Mouse (Mus musculus) heart, postnatal 25 days (tissue): Measurements from ENCODE around the gene Snx15. TPM values are rescaled to one million over a fixed set of nuclear protein-coding genes. Genes with fewer than 3 reads are reported as not detected.
"Not testable (repeated sequence)": the region's sequence is repeated elsewhere in the genome, so short reads cannot be mapped to it uniquely, and the experiment has no call there.

ENCODE experiments used
- DNase-seq: peaks from one replicate; pipeline ENCODE4 v3.0.0; 2022; ENCODE audit warnings: low spot score
- intact Hi-C: fragments of 180-260 bp; cut with DNase I; formaldehyde crosslinking; loops from one replicate; pipeline ENCODE4 v1.15.1; 2025
- total RNA-seq, 2 experiments: library from RNA; stranded (reverse); gene quantifications; 2 replicates each; pipeline ENCODE4 v1.2.3; 2021

Gene Snx15
- total RNA-seq, result 10 to 100 TPM; 13.7 to 15.1 TPM

DNA sequence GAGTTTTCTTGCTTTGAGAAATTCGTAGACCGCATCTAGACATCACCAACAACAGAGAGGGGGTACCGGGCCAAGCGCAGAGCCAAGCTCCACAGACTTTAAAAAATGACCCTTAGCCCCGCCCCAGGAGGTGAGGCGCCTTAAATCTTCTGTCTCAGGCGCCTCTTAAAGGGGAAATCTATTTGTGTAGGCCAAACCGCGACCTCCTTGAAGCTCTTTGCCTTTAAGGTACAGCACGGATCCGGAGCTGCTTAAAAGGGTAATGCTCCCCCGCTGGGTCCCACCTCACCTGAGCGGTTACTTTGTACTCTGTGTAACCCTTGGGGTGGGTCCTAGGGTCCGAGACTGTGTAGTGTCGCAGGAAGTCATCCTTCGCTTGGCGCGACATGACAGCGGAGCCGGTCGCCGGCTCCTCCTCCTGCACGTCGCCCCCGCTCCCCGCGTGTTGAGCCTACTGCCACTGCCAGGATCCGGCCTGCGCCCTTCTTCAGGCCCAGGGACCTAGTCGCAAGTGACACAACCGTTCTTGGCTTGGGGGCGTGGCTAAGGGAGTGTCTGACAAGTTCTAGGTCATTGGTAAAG is at the start of gene Snx15:
Snx15 (minus strand) TSS at position 545 of the 582 bp plus-strand sequence.
- peak; percentile 92 for DNase-seq
- intact Hi-C loops, result loop anchor here (10.0 kb wide), 1 partner anchor 207 kb away; the partner anchor contains the start of gene Men1

DNA sequence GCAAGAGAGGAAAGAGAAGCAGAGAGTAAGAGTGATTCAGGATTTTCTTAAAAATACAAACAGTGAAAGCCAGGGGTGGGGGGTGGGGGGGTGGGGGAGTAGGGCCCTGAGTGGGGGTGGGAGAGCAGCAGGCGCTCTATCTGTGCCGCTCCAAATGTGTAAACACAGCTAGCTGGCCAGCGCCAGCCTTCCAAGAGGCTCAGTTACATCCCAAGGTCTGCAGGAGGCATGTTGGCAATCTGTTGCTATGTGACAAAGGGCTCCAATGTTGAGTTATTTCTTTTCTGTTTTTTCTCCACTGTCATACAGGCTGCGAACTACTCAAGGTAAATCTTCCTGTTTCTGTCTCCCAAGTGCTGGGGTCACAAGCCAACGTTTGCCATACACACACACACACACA is 46.7 kb upstream of the Snx15 start:
- intact Hi-C loops, result no loop called here

DNA sequence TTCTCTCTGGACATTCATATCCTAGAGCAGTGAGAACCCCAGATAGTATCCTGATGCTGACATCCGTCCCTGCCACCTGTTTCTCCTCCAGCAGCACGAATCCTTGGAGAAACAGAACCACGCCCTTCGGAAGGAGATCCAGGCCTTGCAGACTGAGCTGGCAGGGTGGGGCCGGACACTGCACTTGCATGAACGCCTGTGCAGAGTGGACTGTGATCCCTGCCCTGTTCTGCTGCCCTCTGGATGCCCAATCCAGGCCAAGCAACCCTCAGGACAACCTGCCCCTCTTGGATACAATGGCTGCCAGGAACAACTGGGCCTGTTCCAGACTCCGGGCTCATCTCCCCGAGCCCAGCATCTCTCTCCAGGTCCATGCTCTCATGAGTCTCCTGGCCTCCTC is 43.1 kb upstream of the Snx15 start:
- DNase-seq, result no peak
- intact Hi-C loops, result no loop called here

More for the DNA sequence above, 46.7 kb upstream of the Snx15 start:
- no peak for DNase-seq

DNA sequence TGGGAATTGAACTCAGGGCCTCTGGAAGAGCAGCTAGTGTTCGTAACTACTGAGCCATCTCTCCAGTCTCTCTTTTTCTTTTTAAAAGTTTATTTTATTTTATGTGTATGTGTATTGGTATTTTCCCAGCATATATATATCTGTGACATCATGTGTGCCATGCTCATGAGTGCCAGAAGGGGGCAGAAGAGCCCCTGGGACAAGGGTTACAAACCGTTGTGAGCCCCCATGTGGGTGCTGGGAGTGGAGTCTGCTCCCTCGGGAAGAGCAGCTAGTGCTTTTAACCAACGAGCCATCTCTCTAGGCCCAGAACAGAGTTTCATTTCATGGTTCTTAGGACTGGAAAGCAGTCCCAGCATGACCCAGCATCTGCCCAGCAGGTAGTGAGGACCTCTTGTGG is 38.6 kb upstream of the Snx15 start:
- intact Hi-C loops, result no loop called here
- no peak for DNase-seq

DNA sequence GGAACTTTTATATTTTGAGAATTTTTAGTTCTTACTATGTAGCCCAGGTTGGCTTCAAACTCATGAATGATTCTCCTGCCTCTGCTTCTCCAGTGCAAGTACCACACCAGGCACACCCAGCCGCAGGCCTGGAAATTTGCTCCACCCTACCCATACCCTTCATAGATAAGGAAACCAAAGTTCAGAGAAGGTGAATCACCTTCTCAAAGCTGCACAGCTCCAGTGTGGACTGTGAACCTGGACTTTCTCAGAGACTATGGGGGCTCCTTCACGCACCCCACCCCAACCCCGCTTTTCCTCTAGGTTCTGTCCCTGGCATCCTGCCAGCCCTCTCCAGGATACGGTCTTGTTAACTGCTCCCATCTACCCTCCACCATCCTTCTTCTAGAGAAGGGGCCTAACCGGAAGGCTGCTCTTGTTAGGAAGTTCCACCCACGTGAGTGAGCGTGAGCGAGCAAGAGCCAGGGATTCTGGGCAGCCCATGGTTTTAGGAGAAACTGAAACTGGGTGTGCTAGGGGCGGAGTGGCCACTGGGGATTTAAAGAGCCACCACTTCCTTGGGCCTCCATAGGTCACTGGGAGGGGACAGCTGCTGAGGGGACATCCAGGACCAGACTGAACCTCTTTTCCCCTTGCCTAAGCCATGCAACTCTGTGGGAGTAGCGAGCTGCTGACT is 35.9 kb upstream of the Snx15 start:
- peak; percentile 14 for DNase-seq
- intact Hi-C loops, result no loop called here

DNA sequence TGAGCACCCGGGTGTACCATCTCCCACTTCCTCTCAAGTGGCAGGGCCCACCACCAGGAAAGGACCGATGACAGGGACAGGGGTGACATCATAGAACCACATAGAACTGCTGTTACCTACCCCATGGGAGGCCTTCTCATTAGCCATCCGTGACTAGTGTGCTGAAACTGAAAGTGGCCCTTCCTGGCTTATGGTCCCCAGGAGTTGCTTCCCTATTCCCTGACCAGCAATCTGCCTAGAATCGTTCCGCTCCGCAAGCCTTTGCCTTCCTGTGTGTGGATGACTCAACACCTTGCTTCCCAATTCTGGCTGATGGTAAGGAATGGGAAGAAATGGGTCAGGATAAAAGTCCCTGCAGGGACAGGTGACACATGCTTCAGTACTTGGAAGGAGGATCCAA is 29.1 kb upstream of the Snx15 start:
- DNase-seq, result no peak
- intact Hi-C loops, result no loop called here

DNA sequence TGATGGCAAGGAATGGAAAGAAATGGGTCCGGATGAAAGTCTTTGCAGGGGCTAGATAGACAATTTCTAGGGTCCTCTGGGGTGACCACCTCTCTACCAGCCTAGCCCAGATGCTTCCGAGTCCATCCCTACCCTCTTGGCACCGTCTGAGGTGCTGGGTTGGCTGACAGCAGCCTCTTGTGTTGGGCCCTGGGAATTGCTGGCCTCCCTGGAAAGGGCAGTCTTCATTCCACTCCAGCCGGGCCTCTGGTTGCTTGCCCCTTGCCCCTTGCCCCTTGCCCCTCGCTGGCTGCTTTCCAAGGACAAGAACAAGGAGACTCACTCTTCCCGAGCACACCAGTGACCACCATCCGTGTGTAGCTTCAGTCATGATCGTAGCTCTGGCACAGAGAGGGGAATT is 28.3 kb upstream of the Snx15 start:
- DNase-seq, result no peak
- intact Hi-C loops, result no loop called here

DNA sequence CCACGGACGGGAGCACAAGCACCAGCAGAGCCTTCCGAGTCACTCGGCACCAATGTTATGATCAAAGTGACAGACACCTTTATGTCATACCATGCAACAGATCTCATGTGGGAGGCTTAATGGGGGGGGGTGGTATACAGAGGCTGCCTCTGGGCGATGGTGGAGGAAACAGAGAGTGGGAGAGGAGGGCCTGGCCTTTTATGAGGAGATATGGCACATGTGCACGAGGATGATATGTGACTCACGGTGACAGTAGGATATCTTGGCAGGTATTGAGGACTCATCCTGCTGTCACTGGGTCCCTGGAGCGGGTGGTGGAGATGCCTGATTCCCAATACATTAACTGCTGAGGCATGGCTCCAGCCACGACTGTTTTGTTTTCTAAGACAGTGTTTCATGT is 27.1 kb upstream of the Snx15 start:
- intact Hi-C loops, result no loop called here
- DNase-seq, result no peak

DNA sequence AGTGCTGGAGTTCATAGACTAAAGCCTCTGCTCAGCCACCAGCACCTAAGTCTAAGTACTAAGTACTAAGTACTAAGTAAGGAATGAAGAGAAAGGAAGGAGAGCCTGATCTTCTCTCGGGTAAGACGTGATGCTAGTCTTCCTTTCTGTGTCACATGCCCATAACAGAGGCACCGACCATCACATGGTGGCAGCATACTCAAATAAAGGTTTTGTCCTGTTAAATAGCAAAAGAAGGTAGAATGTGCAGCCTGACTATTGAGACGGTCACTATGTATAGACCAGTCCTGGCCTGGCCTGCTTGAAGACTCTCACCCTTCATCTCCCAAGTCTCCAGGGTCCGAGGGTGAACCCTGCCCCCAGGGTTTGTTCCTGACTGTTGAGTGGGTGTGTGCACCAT is 16.7 kb upstream of the Snx15 start:
- DNase-seq, result no peak
- intact Hi-C loops, result loop anchor here (5.0 kb wide), 1 partner anchor 92 kb away; the partner anchor contains the start of gene Ppp2r5b

DNA sequence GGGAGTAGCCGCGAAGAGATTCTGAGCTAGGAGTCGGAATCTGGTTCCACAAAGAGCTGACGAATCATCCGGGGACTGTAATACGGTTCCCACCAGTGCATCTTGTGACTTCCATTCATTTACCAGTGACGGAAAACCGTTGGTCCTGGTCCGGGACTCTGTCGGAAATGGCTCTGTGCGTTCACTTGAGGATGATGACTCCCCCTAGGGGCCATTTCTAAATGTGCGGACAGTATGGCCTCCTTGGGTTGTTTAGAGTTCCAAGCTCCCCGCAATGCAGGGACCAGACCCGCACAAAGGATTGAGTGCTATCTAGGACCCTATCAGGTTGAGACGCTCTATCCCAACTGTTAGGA is 13.3 kb upstream of the Snx15 start, which contains the start of gene Arl2:
Arl2 (minus strand) TSS at position 155 of the 356 bp plus-strand sequence.
- DNase-seq, result peak; percentile 26
- intact Hi-C loops, result loop anchor here (5.0 kb wide), 1 partner anchor 96 kb away; the partner anchor contains the start of gene Ppp2r5b

DNA sequence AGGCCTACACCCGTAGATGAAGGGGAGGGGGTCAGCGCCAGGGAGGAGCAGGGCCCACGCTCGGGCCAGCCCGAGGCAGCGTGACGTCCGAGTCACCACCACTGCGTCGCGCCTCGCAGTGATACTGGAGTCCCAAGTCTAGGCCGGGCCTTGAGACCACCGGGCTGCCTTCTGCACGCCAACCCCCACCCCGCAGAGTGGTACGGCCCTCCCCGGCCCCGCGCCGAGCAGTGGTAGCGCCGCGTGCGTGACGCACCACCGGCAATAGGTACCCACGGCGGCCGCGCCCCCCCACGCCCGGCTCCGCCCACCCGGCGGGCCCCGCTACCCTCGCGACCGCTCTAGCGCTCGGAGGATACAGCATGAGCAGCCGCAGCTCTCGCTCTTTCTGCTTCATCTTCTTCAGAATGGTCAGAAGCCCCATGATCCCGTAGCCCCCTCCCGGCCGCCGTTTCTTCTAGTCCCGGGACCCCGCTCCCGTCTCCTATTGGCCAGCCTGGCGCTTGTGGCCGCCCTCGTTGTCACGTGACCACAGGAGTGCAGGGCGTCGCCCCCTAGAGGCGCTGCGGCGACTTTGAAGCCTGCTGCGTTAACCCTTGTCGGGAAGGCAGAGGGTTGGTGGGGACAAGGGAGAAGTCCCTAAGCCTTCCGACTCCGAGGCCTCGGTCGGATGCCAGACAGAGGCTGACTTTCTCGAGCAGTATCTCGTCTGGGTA is 12.7 kb upstream of the Snx15 start, which contains the start of gene Batf2:
Batf2 (plus strand) TSS at position 306 of the 716 bp plus-strand sequence.
- DNase-seq, result peak; percentile 83
- intact Hi-C loops, result loop anchor here (5.0 kb wide), 1 partner anchor 96 kb away; the partner anchor contains the start of gene Ppp2r5b

DNA sequence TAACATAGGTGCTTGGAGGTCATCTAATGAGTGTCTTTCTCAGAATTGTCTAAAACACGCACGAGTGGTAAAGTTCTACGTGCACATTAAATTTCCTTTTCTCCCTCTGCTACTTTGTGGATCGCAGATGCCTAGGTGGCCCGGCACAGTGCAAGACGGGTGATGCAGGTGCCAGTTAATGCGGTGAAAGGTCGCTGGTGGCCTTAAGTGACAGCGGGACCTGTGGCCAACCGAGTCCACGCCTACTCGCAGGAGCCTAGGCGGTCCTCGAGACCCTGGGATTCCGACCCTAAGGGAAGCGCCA is 12.2 kb upstream of the Snx15 start:
- no peak for DNase-seq
- intact Hi-C loops, result loop anchor here (5.0 kb wide), 1 partner anchor 97 kb away; the partner anchor contains the start of gene Ppp2r5b

DNA sequence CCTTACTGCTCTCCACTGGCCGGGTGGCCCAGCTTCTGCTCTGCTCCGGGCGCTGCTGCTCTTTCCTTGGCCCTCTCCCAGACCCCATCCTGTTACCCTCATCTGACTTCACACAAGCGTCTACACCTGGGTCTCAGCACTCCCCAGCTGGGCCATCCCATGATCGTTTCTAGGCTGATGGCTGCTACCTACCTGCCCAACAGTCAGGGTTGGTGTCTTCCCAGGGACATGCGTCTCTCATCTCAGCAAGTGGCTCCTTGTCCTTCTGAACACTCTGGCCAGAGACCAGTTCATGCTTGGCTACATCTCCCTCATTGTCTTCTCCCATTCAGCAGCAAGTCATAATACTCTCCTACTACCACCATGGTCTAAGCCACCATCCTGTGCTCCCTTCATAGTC is 11.6 kb upstream of the Snx15 start:
- intact Hi-C loops, result loop anchor here (5.0 kb wide), 1 partner anchor 98 kb away; the partner anchor contains the start of gene Ppp2r5b
- no peak for DNase-seq

DNA sequence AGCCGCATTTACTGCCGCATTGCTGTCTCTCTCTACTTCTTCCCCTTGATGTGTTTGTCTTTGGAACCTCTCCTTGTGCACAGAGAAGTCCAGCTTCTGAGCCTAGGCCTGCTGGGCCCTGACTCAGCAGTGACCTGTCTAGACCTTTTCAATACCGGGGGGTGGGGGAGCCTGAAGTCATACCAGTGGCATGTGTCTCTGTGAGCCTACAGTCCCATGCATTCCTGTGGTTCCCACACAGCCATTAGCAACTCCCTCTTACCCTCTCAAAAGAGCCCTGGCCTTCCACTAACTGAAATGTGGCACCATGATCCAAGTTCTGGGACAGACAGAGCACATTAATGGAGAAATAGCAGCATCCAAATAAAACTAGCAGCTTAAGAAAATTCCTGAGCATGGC is 8.3 kb upstream of the Snx15 start:
- intact Hi-C loops, result no loop called here
- DNase-seq, result no peak

DNA sequence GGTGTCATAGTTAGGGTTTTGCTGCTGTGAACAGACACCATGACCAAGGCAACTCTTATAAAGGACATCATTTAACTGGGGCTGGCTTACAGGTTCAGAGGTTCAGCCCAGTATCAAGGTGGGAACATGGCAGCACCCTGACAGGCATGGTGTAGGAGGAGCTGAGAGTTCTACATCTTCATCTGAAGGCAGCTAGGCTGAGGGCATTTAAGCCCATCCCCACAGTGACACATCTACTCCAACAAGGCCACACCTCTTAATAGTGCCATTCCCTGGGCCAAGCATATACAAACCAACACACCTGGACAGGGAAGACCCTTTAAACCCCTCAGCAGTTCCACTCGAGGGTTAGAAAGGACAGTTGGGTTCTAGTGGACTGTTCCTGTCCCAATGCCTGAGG is 5.1 kb upstream of the Snx15 start:
- intact Hi-C loops, DNase-seq: not testable (repeated sequence)

DNA sequence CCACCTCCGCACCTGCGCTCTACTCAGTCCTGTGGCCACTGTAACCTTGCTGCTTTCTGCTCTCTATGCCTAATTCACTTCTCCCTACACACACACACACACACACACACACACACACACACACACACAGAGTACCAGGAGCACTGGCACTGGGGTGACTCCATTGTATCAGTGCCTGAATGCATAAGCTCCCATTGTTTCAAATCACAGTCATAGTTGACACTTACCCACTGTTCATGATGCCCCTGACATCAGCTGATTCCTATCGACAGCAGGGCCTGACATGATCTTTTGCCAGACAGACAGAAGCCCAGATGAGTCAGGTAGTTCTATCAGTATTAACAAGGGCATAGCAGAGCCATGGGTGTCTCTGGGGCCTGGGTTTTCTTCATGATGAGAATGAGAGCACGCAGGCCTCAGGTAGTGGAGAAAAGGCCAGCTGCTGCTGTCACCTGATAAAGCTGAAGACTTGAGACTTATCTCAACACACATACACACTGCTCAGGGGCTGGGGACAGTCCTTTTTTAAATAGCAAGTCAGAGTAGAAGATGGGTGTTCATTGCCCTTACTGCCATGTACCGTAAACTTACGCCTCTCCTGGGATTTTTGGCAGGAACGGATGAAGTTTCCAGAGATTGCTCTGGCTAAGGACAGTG is 4.2 kb upstream of the Snx15 start:
- no peak for DNase-seq
- intact Hi-C loops, result no loop called here

DNA sequence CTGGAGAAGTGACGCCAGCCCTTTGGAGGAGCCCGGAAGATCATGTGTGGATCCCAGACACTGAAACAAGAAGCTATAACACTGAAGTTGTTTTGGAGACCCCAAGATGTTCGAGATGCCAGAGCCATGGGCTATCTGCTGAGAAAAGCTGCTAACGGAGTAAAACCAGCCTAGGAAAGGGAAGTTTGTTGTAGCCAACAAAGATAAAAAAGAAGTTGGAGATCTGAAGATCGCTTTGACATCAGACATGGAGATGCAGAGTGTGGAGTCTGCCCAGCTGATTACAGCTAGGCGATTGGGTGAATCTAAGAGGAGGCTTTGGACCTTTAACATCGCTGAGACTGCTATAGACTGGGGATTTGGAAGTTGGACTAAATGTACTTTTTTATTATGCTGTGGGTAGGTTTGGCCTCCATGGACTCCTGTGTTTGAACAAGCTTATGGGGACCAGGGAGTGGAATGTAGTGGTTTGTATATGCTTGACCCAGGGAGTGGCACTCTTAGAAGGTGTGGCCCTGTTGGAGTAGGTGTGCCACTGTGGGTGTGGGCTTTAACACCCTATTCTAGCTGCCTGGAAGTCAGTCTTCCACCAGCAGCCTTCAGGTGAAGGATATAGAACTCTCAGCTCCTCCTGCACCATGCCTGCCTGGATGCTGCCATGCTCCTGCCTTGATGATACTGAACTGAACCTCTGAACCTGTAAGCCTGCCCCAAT is 2.5 kb upstream of the Snx15 start:
- intact Hi-C loops, DNase-seq: not testable (repeated sequence)

DNA sequence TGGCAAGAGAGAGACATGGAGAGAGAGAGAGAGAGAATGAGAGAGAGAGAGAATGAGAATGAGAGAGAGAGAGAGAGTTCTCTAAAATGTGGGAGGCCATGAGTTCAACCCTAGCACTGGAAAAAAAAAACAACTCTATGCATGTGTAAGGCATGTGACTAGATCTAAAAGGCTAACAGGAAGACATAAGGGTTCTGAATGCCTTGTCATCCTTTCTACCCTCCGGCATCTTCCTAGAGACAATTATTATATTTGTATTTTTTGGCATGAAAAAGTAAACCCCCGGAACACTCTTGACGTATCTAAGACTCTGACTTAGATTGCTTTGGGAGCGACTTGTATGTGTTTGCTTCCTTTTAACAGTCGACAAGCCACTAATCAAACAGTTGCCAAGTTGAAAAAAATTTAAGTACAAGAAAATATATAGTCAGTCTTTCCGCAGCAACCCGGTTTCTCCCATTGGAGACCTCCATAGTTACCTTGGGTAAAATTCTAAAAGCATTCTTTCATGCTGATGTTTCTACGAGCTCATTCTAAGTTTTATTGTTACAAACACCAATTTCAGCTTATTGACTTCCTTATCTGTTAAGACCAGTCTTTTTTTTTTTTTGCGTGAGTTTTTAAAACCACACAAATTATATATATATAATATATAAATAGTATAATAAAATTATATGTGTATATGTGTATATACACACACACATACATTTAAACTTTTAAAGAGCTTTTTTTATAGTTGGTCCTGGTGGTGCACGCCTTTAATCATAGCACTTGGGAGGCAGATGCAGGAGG is 1.1 kb downstream of the Snx15 start:
- intact Hi-C loops, result loop anchor here (1.0 to 10.0 kb wide), 2 partner anchors 160 to 208 kb away; partner anchors contain the start of gene Men1

DNA sequence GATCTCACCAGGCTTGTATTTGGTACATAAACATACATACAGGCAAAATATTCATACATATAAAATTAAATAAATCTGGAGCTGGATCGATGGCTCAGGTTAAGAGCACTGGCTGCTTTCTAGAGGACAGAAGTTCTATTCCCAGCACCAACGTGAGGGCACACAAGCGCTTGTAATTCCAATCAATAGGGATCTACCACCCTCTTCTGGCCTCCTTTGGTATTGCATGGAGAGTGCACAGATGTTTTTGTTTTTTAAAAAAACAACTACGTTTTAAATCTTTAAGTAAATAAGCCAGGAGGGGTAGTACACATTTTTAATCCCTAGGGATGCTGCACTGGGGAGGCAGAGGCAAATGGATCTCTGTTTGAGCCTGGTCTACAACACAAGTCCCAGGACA is 1.8 kb downstream of the Snx15 start:
- intact Hi-C loops, result loop anchor here (1.0 to 10.0 kb wide), 2 partner anchors 159 to 209 kb away; partner anchors contain the start of gene Men1
- no peak for DNase-seq

More for the DNA sequence above, 1.1 kb downstream of the Snx15 start:
- no peak for DNase-seq
